ENCODE assay signal across 20 mouse cellular contexts in genomic region chr13:116962480-116963462, GRCm38 (mm10).
DNase-seq lines count a peak whose midpoint lies in the region; ATAC-seq and TF ChIP-seq lines count a peak whose summit lies in the region.
"Had no signal": no experiment of that assay in that cellular context is flagged by ENCODE, and none has a peak within 500 bp of the region (broad histone marks: within the 10 kb centered on the region; RNA-seq: fewer than 3 reads in every experiment).

No protein-coding gene starts in this region.

- no peak overlapping the region for H3K4me3 ChIP-seq in kidney, embryonic 15.5 days (replicated peaks)
- no peak overlapping the region for H3K4me3 ChIP-seq in thymus, adult 2 months (ENCODE audit: control insufficient read depth, insufficient read depth, low read length)
- no peak overlapping the region for H3K4me3 ChIP-seq in hindbrain, embryonic 10.5 days
- H3K4me3 ChIP-seq: heart, embryonic 10.5 days; heart, embryonic 15.5 days; hindbrain, embryonic 13.5 days; liver, embryonic 12.5 days had no signal

- H3K36me3 ChIP-seq in kidney, embryonic 15.5 days, result no peaks in the 10 kb centered on the region
- H3K36me3 ChIP-seq in thymus, adult 2 months (ENCODE audit: control insufficient read depth, insufficient read depth, low read length), result no peaks in the 10 kb centered on the region
- H3K36me3 ChIP-seq in hindbrain, embryonic 10.5 days, result no peaks in the 10 kb centered on the region
- H3K36me3 ChIP-seq: heart, embryonic 15.5 days; hindbrain, embryonic 13.5 days; liver, embryonic 12.5 days had no signal

- peak overlapping the region; percentile 43 for H3K27ac ChIP-seq in kidney, embryonic 15.5 days
- H3K27ac ChIP-seq in thymus, adult 2 months (ENCODE audit: control insufficient read depth, insufficient read depth, low read length), result peak overlapping the region; percentile 23; the same call in 1 of the 2 replicates
- no peak overlapping the region for H3K27ac ChIP-seq in hindbrain, embryonic 10.5 days
- H3K27ac ChIP-seq: heart, embryonic 10.5 days; heart, embryonic 15.5 days; hindbrain, embryonic 13.5 days; liver, embryonic 12.5 days had no signal

- H3K27me3 ChIP-seq in kidney, embryonic 15.5 days, result no peaks in the 10 kb centered on the region
- no peaks in the 10 kb centered on the region for H3K27me3 ChIP-seq in thymus, adult 2 months (ENCODE audit: control insufficient read depth, insufficient read depth, low read length)
- H3K27me3 ChIP-seq in hindbrain, embryonic 10.5 days (ENCODE audit: insufficient read depth, poor library complexity, severe bottlenecking), result no peaks in the 10 kb centered on the region
- H3K27me3 ChIP-seq: heart, embryonic 15.5 days; hindbrain, embryonic 13.5 days; liver, embryonic 12.5 days had no signal

- DNase-seq in frontal cortex, postnatal 10 days (ENCODE audit: low spot score in 2 of 2), result no peak
- no peak for DNase-seq in kidney, adult 8-10 months
- DNase-seq in thymus, adult 2 months, result no peak
- no peak for DNase-seq in thymus, adult 18-20 months
- DNase-seq in hindbrain, embryonic 10.5 days (ENCODE audit: low spot score), result no peak
- DNase-seq: adrenal gland, postnatal 10 days; cerebellum, adult 8-10 months; cerebellum, postnatal 25 days; gastrocnemius, postnatal 14 days; heart, postnatal 36 days; liver, postnatal 0 days; midbrain, embryonic 14.5 days had no signal

- H3K4me1 ChIP-seq in kidney, embryonic 15.5 days, result peaks cover 41% of the 10 kb centered on the region
- H3K4me1 ChIP-seq in thymus, adult 2 months (replicated peaks; ENCODE audit: control insufficient read depth, insufficient read depth, low read length), result peaks cover 4% of the 10 kb centered on the region; the same call in 1 of the 2 replicates
- no peaks in the 10 kb centered on the region for H3K4me1 ChIP-seq in hindbrain, embryonic 10.5 days (replicated peaks)
- H3K4me1 ChIP-seq: heart, embryonic 10.5 days; heart, embryonic 15.5 days; liver, embryonic 12.5 days had no signal

- H3K9me3 ChIP-seq in kidney, embryonic 15.5 days (replicated peaks), result no peaks in the 10 kb centered on the region
- H3K9me3 ChIP-seq in hindbrain, embryonic 10.5 days, result no peaks in the 10 kb centered on the region
- H3K9me3 ChIP-seq: heart, embryonic 10.5 days; heart, embryonic 15.5 days; hindbrain, embryonic 13.5 days; liver, embryonic 12.5 days had no signal

- H3K9ac ChIP-seq in kidney, embryonic 15.5 days, result no peak overlapping the region
- H3K9ac ChIP-seq: heart, embryonic 15.5 days; hindbrain, embryonic 13.5 days; liver, embryonic 12.5 days; liver, postnatal 0 days had no signal

- peak; percentile 72 for ATAC-seq in frontal cortex, adult (ENCODE audit: low TSS enrichment)
- ATAC-seq in kidney, embryonic 15.5 days (replicated peaks; ENCODE audit: low FRiP score), result peak; percentile 57
- ATAC-seq: CD4-positive, CD25-positive, alpha-beta regulatory T cell, adult 4 months; intestine, embryonic 16.5 days; liver, embryonic 12.5 days; liver, postnatal 0 days had no signal

- no peak for TF ChIP-seq CTCF in thymus, adult 2 months (IDR thresholded peaks at IDR 0.05; ENCODE audit: borderline replicate concordance, control insufficient read depth, extremely low read depth, insufficient read depth, low read length, poor library complexity)

- TF ChIP-seq POLR2A in thymus, adult 2 months (IDR thresholded peaks at IDR 0.05; ENCODE audit: control insufficient read depth, extremely low read depth, insufficient read depth, low read length, poor library complexity), result no peak

- 38% methylated on average over 15 of the region's 15 CpGs for WGBS in kidney, embryonic 15.5 days
- WGBS in thymus, adult 2 months, result 94% methylated on average over 15 of the region's 15 CpGs
- 87% methylated on average over 15 of the region's 15 CpGs for WGBS in hindbrain, embryonic 10.5 days

- H3K4me2 ChIP-seq in kidney, embryonic 15.5 days, result peak overlapping the region; percentile 34
- H3K4me2 ChIP-seq: heart, embryonic 15.5 days; hindbrain, embryonic 13.5 days; liver, embryonic 12.5 days had no signal
